Mouse (Mus musculus): Measurements from ENCODE around the gene Lamp2. TPM values are rescaled to one million over a fixed set of nuclear protein-coding genes. Genes with fewer than 3 reads are reported as not detected.

The Lamp2 gene
- polyA plus RNA-seq (2014; fragmentation: Illumina TruSeq; extraction: RNeasy Lipid Tissue Mini Kit (QIAGEN cat#74804); ENCODE audit: low read depth, low replicate concordance) = 488 TPM

DNA sequence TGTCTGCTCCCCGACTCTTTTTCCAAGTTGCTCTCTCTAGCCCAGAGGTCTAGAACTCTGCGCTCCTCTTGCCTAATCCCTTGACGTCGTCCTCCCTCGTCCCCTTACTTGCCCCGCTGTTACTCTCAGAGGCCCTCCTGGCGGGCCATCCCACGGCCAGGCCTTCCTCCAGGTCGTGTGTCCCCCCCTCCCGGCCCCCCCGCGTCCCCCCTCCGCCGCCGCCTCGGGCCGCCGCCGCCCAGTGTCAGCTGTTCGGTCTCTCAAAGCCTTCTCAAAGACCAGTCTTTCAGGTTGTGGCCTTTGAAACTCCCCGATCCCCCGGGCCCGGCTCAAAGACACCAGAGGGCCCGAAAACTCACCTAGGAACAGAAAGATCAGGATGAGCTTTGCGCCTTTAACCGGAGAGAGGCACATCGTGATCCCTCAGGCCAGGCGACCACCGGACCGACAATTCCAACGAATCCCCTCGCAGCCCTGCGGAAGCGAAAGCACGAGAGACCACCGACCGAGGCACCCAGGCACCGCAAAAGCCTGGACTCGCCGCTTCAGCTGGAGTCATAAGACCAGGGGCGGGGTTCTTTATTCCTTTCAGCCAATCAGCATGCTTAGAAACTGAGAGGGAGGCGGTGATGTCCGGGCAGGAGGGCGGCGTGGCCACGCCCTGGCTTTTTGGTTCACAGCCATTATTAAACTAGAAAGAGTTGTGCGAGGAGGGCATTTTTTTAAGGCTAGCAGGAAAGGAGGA is at the start of gene Lamp2:
Gene Lamp2, minus strand, starts transcription at position 565 of the 745 bp plus-strand sequence.

Other genes with a start within 250 kb of the Lamp2 start
- gene Tmem255a, start 204.0 kb downstream of the Lamp2 start, polyA plus RNA-seq (2014; fragmentation: Illumina TruSeq; extraction: RNeasy Lipid Tissue Mini Kit (QIAGEN cat#74804); ENCODE audit: low read depth, low replicate concordance) = 2.0 TPM
- not detected for gene Atp1b4, start 140.3 kb downstream of the Lamp2 start, polyA plus RNA-seq (2014; fragmentation: Illumina TruSeq; extraction: RNeasy Lipid Tissue Mini Kit (QIAGEN cat#74804); ENCODE audit: low read depth, low replicate concordance)
- gene Cul4b, start 119.7 kb upstream of the Lamp2 start, polyA plus RNA-seq (2014; fragmentation: Illumina TruSeq; extraction: RNeasy Lipid Tissue Mini Kit (QIAGEN cat#74804); ENCODE audit: low read depth, low replicate concordance) = 102 TPM
- gene Mcts1, start 144.1 kb upstream of the Lamp2 start, polyA plus RNA-seq (2014; fragmentation: Illumina TruSeq; extraction: RNeasy Lipid Tissue Mini Kit (QIAGEN cat#74804); ENCODE audit: low read depth, low replicate concordance) = 326 TPM
- 324 TPM for gene C1galt1c1, start 178.6 kb upstream of the Lamp2 start, polyA plus RNA-seq (2014; fragmentation: Illumina TruSeq; extraction: RNeasy Lipid Tissue Mini Kit (QIAGEN cat#74804); ENCODE audit: low read depth, low replicate concordance)

Measured in sigmoid colon, adult 10 weeks (tissue).